Mouse (Mus musculus) hindbrain, embryonic 12.5 days (tissue): Measurements from ENCODE around the gene Bcl7a. TPM values are rescaled to one million over a fixed set of nuclear protein-coding genes. Genes with fewer than 3 reads are reported as not detected.

ENCODE experiments used
- ATAC-seq: fragments of 200-750 bp; cut with Nextera tagmentation; 2 replicates; pipeline ENCODE4 v1.8.0; 2017; ENCODE audit warnings: moderate TSS enrichment; ENCODE audit not compliant: low FRiP score
- H3K27ac ChIP-seq: fragments of 300-500 bp; sonication (generic); 2 replicates; pipeline ENCODE4 v1.5.1; 2016; ENCODE audit warnings: mild to moderate bottlenecking
- H3K27me3 ChIP-seq: fragments of 300-500 bp; sonication (generic); 2 replicates; pipeline ENCODE4 v1.6.1; 2016; ENCODE audit warnings: mild to moderate bottlenecking
- H3K36me3 ChIP-seq: fragments of 300-500 bp; sonication (generic); 2 replicates; pipeline ENCODE4 v1.6.1; 2016; ENCODE audit warnings: mild to moderate bottlenecking
- H3K4me1 ChIP-seq: fragments of 300-500 bp; sonication (generic); 2 replicates; pipeline ENCODE4 v1.6.1; 2016
- H3K4me2 ChIP-seq: fragments of 300-500 bp; sonication (generic); replicated peaks from 2 replicates; pipeline ENCODE4 v1.6.1; 2016; ENCODE audit warnings: mild to moderate bottlenecking
- H3K4me3 ChIP-seq: fragments of 300-500 bp; sonication (generic); 2 replicates; pipeline ENCODE4 v1.5.1; 2016; ENCODE audit warnings: mild to moderate bottlenecking
- H3K9ac ChIP-seq: fragments of 300-500 bp; sonication (generic); 2 replicates; pipeline ENCODE4 v1.6.1; 2016; ENCODE audit warnings: mild to moderate bottlenecking, moderate library complexity
- H3K9me3 ChIP-seq: fragments of 300-500 bp; sonication (generic); replicated peaks from 2 replicates; pipeline ENCODE4 v1.6.1; 2016; ENCODE audit warnings: mild to moderate bottlenecking
- WGBS: fragments of 180-500 bp; shearing (Covaris S2); methylation state at CpG from one replicate; pipeline ENCODE4 v1.1.7; 2016; 5-methylcytosine and 5-hydroxymethylcytosine counted together
- polyA plus RNA-seq: library from polyadenylated mRNA; unstranded; fragments of >200 nt; fragmentation: Nextera tagmentation; extraction: Ambion mirVana; gene quantifications from 2 replicates; pipeline ENCODE4 v1.2.1, GENCODE M21; 2016

Gene Bcl7a
- polyA plus RNA-seq, 1 experiment from 2014 or later = 56.6 TPM

DNA sequence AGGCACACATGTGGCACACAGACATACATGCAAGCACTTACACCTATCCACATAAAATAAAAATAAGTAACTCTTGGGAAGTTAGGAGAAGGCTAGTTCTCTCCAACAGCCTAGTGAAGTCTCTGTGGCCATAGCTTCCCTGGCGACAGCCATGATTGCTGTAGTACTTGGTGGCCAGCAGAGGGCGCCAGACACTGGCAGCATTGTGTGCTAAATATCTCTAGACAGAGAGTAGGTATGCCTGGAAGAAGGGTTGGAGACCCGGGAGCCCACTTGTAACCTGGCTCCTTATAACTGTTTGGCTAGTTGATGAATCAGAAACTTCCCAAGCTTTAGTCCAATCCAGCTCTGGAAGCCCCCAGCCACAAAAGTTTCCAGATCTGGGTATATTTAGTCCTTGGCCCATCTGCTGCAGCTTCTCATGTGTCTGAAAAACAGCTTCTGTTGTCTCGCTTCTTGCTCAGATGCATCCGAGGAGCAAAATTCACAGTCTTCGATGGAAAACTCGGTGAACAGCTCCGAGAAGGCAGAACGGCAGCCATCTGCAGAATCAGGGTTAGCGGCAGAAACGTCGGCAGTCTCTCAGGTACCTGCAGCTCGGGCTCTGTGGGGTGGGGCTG is 25.3 kb downstream of the Bcl7a start:
- Histone ChIP-seq H3K4me2 (no peak overlapping the region), H3K4me3 (no peak overlapping the region), H3K27me3 (no peaks in the 10 kb centered on the region), H3K9ac (no peak overlapping the region), H3K9me3 (no peaks in the 10 kb centered on the region), H3K4me1 (no peaks in the 10 kb centered on the region), H3K36me3 (peaks cover 80% of the 10 kb centered on the region), H3K27ac (no peak overlapping the region)
- ATAC-seq = no peak
- WGBS = 81% methylated on average over 13 of the region's 13 CpGs

DNA sequence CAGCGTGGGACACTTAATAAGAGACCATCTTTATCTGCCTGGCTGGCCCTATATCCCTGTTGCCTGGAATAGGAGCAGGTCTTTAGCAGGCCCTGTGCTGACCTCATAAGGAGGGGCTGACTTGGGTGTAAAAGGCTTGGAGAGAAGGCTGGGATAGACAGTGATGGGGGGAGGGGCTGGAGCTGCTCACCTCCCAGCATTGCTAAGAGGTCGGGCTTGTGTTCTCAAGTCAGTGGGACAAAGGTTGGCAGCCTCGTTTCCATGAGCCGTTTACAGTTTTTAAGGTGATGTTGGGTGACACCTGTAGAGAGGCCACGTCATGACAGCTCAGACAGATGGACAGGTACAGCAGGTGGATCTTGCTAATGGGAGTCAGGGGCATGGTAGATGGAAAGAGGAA is 26.4 kb downstream of the Bcl7a start:
- 89% methylated on average over 5 of the region's 5 CpGs for WGBS
- Histone ChIP-seq H3K4me3 (no peak overlapping the region), H3K36me3 (peaks cover 77% of the 10 kb centered on the region), H3K27me3 (no peaks in the 10 kb centered on the region), H3K4me2 (no peak overlapping the region), H3K4me1 (no peaks in the 10 kb centered on the region), H3K9me3 (no peaks in the 10 kb centered on the region), H3K27ac (no peak overlapping the region), H3K9ac (no peak overlapping the region)
- no peak for ATAC-seq

DNA sequence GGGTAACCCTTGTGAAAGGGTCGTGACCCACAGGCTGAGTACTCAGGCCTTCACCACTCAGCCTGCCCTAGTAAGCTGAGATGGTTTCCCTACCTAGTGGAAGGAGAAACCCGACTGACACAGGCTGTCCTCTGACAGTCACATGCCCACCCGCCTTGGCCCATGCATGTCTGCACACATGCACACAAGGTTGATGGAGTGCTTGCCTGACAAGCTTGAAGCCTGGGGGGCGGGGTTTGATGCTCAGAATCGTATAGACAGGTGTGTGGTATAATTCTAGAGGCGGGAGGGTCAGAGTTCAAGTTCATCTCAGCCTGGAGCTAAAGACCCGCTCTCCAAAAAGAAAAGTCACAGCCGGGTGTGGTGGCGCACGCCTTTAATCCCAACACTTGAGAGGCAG is 31.6 kb downstream of the Bcl7a start:
- Histone ChIP-seq H3K4me1 (0 out of 2 replicates have a peak, but pooled peaks cover 4% of the 10 kb centered on the region), H3K4me3 (no peak overlapping the region), H3K4me2 (no peak overlapping the region), H3K9ac (no peak overlapping the region), H3K27me3 (no peaks in the 10 kb centered on the region), H3K9me3 (no peaks in the 10 kb centered on the region), H3K36me3 (peaks cover 46% of the 10 kb centered on the region), H3K27ac (no peak overlapping the region)
- WGBS = 91% methylated on average over 10 of the region's 10 CpGs
- ATAC-seq = no peak

DNA sequence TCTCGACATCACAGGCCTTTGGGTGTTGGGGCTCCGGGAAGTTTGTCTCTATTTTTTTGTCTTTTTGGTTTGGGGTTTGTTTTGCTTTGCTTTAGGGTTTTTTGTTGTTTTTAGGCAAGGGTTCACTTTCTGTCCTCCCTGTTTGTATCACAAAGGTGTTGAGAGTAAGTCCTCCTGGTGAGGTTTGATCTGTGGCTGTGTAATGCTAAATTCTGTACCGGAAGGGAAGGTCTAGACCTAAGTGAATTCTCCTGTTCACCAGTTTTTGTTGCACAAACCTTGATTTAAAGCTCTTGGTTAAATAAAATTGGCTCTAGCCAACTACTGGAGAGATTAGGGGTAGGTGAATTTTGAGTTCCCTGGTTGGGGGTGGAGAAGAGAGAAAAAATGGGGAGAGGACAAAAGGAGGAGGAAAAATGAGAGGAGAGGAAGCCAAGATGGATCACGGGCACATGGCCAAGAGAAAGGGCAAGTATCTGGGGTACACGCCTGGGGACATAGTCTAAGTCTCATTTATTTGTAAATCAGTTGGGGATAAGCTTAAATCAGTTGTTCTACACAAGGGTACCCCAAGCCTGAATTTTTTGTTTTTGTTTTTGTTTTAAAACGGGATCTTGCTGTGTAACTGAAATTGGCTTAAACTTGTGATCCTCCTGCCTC is 32.3 kb downstream of the Bcl7a start:
- WGBS = 93% methylated on average over 6 of the region's 6 CpGs
- H3K4me2 ChIP-seq = no peak overlapping the region
- H3K9me3 ChIP-seq = no peaks in the 10 kb centered on the region
- no peak for ATAC-seq
- 0 out of 2 replicates have a peak, but pooled peaks cover 4% of the 10 kb centered on the region for H3K4me1 ChIP-seq
- H3K36me3 ChIP-seq = peaks cover 40% of the 10 kb centered on the region
- H3K4me3 ChIP-seq = no peak overlapping the region
- no peak overlapping the region for H3K9ac ChIP-seq
- no peaks in the 10 kb centered on the region for H3K27me3 ChIP-seq
- no peak overlapping the region for H3K27ac ChIP-seq

DNA sequence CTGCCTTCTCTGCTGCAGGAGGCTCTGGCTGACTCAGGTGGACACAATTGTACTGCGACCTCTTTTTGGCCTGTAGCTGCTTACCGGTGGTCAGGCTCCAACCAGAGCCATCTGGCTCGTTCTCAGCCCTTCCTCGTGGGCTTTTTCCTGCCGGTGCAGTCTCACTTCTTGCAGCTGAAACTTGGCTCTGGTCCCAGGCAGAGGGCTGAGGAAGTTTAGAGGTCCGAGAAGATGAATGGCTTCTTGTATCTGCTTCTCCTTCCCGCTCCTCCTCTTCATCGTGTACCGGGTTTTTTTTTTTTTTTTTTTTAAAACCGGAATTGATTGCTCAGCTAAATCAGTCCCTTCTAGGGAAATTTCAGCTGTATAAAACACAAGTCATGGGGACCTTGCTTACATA is 32.9 kb downstream of the Bcl7a start:
- ATAC-seq = no peak
- WGBS = 48% methylated on average over 10 of the region's 10 CpGs
- Histone ChIP-seq H3K4me1 (0 out of 2 replicates have a peak, but pooled peaks cover 4% of the 10 kb centered on the region), H3K4me2 (no peak overlapping the region), H3K4me3 (no peak overlapping the region), H3K27ac (peak overlapping the region; percentile 48; the same call in 1 of the 2 replicates), H3K9me3 (no peaks in the 10 kb centered on the region), H3K27me3 (no peaks in the 10 kb centered on the region), H3K9ac (0 out of 2 replicates have a peak overlapping the region, but pooled peaks have one; percentile 13), H3K36me3 (peaks cover 33% of the 10 kb centered on the region)

DNA sequence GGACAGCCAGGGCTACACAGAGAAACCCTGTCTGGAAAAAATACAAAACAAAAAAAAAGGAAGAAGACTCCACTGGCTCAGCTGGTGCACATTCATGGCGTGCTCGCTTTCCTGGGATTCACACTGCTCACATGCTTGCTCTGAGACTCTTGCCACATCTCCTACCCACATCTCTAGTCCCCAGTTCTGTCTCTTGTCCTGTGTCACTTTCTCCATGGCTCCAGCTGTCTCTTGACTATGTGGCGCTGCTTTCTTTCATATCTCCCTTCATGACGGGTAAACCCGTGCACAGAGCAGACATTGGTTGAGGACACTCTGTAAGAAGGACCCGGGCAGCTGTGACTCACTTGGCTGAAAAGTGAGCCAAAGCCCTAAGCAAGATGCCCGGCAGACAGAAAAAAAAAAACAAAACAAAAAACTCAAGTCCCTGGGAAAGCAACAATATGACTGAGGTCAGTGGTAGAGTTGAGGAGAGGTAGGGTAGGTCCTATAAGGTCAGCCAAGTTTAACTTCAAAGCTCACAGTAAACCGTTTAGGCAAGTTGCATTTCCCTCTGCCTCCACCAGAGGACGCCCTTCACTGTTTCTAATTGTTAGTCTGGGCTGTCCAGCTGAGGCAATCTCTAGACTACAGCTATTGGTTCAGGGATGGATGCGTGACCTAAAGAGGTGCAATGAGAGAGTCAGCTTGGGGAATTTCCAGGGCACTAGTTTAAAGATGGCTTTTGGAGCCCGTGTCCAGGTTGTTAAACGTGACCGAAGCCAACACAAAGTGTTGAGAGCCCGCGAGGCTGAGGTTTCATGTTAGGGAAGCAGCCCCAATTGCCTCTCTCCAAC is 33.7 kb downstream of the Bcl7a start:
- Histone ChIP-seq H3K9ac (no peak overlapping the region), H3K9me3 (no peaks in the 10 kb centered on the region), H3K27me3 (no peaks in the 10 kb centered on the region), H3K4me2 (no peak overlapping the region), H3K4me3 (no peak overlapping the region), H3K27ac (no peak overlapping the region), H3K36me3 (peaks cover 26% of the 10 kb centered on the region), H3K4me1 (peaks cover 8% of the 10 kb centered on the region; the same call in 1 of the 2 replicates)
- 73% methylated on average over 15 of the region's 15 CpGs for WGBS
- no peak for ATAC-seq

DNA sequence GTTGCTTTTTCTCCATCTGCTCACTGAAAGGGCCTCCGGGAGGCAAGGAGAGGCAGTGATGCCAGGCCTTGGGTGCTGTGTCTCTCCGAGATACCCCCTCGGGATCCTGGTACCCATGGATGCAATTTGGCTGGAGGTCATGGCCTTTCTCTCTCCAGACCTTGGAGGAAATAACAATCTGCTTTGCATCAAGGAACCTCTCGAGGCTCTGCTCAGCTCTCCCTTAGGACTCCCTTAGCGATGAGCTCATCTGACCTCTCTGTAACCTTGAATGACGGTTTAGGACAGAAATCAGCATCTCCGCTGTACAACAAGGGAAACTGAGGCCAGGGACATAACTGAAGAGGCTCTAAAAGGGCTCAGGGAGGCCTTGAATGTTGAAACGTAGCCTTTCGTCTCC is 35.1 kb downstream of the Bcl7a start:
- Histone ChIP-seq H3K27me3 (no peaks in the 10 kb centered on the region), H3K4me1 (peaks cover 8% of the 10 kb centered on the region; the same call in 1 of the 2 replicates), H3K4me2 (no peak overlapping the region), H3K4me3 (no peak overlapping the region), H3K9me3 (no peaks in the 10 kb centered on the region), H3K36me3 (peaks cover 13% of the 10 kb centered on the region), H3K9ac (no peak overlapping the region), H3K27ac (no peak overlapping the region)
- WGBS = 76% methylated on average over 9 of the region's 9 CpGs
- ATAC-seq = no peak

DNA sequence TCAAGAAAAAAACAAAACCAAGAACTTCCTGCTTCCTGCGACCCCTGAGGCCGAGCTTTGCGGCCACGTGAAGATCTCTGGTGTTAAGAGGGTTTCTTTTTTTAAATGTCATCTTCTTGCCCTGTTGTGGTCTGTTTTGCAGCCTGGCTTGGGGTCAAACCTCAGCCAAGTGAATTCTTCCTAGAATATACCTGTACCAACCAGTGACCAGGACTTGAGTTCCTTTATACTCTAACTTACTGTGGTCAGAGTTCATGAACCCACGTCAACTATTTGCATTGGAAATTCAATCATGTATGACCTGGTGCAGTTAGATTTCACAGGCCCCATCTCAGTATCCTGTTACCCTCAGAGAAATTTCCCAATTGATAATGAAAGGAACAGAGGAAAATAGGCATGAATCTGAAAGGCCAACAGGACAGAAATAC is 35.9 kb downstream of the Bcl7a start:
- WGBS = 77% methylated on average over 5 of the region's 5 CpGs
- Histone ChIP-seq H3K9ac (no peak overlapping the region), H3K36me3 (peaks cover 7% of the 10 kb centered on the region)

DNA sequence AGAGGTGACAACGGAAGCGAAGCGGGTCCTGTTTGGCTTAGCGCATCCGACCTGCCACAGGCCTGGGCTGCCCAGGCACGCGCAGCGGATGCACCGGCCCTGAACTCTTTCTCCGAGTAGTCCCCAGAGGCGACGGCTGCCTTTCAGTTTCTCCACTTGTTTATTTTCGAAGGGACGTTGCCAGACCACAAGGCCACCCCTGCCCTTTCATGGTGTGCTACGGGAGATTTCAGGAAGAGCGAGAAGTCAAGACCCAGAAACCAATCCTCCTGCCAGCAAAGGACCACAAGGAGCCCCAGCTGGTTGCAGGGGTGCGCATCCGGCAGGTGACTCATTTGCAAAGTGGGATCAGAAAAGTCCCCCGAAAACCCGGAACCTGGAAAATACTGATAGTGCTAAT is 38.3 kb downstream of the Bcl7a start:
- Histone ChIP-seq H3K9ac (no peak overlapping the region), H3K9me3 (no peaks in the 10 kb centered on the region), H3K4me2 (no peak overlapping the region; the same call in 1 of the 2 replicates), H3K36me3 (no peaks in the 10 kb centered on the region), H3K27ac (no peak overlapping the region), H3K27me3 (no peaks in the 10 kb centered on the region), H3K4me1 (peaks cover 8% of the 10 kb centered on the region; the same call in 1 of the 2 replicates), H3K4me3 (no peak overlapping the region)
- 34% methylated on average over 20 of the region's 20 CpGs for WGBS
- ATAC-seq = no peak

More for the DNA sequence above, 35.9 kb downstream of the Bcl7a start:
- H3K9me3 ChIP-seq = no peaks in the 10 kb centered on the region
- no peak overlapping the region for H3K4me3 ChIP-seq
- H3K27ac ChIP-seq = no peak overlapping the region
- no peak overlapping the region for H3K4me2 ChIP-seq
- no peaks in the 10 kb centered on the region for H3K27me3 ChIP-seq
- ATAC-seq = no peak
- H3K4me1 ChIP-seq = peaks cover 8% of the 10 kb centered on the region; the same call in 1 of the 2 replicates

DNA sequence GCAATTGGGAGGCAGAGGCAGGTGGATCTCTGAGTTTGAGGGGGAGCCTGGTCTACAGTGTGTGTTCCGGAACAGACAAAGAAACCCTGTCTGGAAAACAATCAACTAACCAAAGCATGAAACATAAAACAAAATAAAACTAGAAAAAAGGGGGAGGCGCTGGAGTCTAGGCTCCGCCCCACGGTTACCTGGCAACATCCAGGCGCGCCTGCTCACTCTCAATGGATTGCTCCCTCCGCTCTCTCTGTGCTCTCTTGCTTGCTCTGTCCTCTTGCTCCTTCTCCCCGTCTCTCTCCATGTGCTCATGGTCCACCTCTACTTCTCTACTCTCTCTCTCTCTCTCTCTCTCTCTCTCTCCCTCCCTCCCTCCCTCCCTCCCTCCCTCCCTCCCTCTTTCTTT is 39.1 kb downstream of the Bcl7a start:
- Histone ChIP-seq H3K27me3 (no peaks in the 10 kb centered on the region), H3K9me3 (no peaks in the 10 kb centered on the region), H3K4me2 (no peak overlapping the region), H3K9ac (no peak overlapping the region), H3K4me3 (no peak overlapping the region), H3K36me3 (no peaks in the 10 kb centered on the region), H3K4me1 (peaks cover 8% of the 10 kb centered on the region; the same call in 1 of the 2 replicates), H3K27ac (no peak overlapping the region)
- 86% methylated on average over 8 of the region's 8 CpGs for WGBS
- ATAC-seq = no peak

DNA sequence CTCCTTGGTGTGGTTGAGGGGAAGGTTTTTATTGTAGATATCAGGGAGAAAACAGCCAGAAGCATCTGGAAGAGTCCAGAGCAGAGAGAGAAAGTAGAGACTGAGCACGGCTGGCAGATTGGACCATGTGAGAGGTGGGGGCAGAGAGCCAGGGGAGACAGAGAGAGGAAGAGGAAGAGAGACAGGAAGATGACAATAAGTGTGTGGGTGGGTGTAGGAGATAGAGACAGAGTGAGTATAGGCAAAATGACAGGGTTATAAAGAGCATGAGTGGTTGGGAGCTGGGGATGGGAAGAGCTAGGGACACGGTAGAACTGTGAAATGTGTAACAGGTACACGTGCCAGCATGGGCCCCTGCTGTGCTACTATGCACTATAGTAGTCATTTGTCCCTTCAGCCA is 44.8 kb downstream of the Bcl7a start:
- 32% methylated on average over 3 of the region's 3 CpGs for WGBS
- Histone ChIP-seq H3K4me3 (no peak overlapping the region), H3K9me3 (no peaks in the 10 kb centered on the region)

More for the DNA sequence above, 44.8 kb downstream of the Bcl7a start:
- Histone ChIP-seq H3K36me3 (no peaks in the 10 kb centered on the region), H3K4me2 (no peak overlapping the region), H3K4me1 (peaks cover 15% of the 10 kb centered on the region), H3K27me3 (no peaks in the 10 kb centered on the region), H3K27ac (no peak overlapping the region), H3K9ac (no peak overlapping the region)
- no peak for ATAC-seq
